Mouse (Mus musculus) neutrophil, adult 59 days (primary cell): ENCODE results near the gene AI661453. TPM values are rescaled to one million over a fixed set of nuclear protein-coding genes. Genes with fewer than 3 reads are reported as not detected.

ENCODE experiments used
- total RNA-seq, 2 experiments: library from RNA; stranded (reverse); gene quantifications; 1 replicate in 1 of 2; 2 replicates in 1 of 2; pipeline ENCODE4 v1.2.4; 2023

The AI661453 gene
- under 1 TPM; 0.11 to 0.29 TPM for total RNA-seq

DNA sequence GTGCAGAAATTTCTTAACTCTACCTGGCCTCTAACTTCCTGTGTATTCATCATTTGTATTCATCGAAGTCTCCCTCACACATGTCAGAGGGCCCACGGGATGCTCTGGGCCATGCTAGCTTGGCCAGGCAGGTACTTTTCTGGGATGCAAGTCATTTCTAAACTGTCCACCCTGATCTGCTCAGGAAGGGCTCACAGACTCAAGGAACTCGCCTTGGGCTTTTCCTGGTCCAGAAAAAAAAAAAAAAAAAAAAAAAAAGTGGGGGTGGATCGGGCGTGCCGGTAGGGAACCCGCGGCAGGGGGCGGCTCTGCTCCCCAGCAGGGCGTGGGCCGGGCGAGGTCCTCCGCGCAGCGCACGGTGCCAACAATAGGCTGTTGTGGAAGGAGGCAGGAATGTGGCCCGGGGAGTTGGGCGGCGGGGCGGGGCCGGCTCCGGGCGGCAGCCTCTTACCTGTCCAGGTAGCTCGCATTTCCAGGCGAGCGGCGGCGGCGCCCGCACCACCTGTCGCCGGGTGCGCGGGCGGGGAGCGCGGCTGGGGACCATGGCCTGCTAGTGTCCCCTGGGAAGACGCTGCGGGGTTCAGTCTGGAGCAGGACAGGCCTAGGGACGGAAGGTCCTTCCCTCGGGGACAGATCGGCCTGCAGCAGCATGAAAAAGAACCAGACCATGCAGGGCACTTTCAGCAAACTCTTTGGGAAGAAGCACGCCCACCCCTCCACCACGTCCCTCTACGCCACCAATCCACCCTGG lies at the start of gene AI661453:
TSS of gene AI661453 (plus strand) at position 460 of the 751 bp plus-strand sequence.

DNA sequence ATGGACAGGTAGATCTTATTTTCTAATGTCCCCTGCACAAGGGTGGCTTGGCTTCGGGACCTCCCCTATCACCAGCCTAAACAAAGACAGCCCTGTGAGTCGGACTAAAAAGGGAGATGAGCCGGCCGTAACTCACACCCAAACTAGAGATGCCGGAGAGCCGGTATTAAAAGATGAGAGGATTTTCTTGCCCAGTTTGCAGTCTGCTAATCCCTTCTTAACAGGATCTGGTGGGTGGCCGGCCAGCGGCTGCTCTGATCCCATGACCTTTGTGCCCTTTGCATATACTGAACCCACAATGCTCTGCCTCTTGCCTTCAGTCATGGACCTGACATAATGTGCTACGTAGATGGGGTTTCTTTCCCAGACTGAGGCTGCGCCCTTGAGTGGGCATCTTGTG lies 36.0 kb upstream of the AI661453 start, which contains the start of gene Guca1a:
TSS of gene Guca1a (minus strand) at position 134 of the 400 bp plus-strand sequence.

GRCm38 (mm10) chr17:47436907-47437547 lies 612 bp downstream of the AI661453 start, which contains the start of gene 1700001C19Rik:
1700001C19Rik (minus strand) TSS chr17:47437376.

DNA sequence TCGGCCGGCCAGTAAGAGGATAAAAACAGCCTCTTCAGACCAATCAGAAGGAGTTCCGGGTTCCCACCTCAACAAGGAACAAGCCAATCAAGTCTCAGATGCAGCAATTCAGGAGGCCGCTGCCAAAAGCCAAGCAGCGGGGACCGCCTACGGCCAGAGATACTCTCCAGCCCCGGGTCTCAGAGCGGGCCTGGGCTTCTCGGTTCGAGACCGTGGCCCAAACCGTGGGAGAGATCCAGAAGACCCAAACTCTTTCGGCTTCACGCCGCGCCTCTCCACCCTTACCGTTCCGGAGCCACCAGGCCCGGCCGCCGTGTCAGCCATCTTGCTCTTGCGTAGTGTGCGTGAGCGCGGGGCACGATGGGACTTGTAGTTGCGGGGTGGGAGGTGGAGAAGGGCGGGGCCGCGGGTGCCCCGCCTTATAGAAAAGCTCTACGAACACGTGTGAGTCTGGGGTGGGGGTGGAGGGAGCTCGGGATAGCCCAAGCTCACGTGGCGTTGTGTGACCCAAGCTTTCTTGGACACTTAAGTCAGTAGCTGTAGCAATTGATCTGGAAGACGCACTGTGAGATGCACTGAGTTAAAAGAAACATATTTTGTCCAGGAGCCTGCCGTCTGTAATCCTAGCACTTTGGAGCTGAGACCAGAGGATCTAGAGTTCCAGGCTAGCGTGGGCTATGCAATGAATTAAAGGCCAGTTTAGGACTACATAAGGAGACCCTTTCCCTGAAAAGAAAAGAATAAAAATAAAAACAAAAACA lies 65.7 kb downstream of the AI661453 start, which contains the start of gene Taf8:
TSS of gene Taf8 (minus strand) at position 347 of the 761 bp plus-strand sequence.

DNA sequence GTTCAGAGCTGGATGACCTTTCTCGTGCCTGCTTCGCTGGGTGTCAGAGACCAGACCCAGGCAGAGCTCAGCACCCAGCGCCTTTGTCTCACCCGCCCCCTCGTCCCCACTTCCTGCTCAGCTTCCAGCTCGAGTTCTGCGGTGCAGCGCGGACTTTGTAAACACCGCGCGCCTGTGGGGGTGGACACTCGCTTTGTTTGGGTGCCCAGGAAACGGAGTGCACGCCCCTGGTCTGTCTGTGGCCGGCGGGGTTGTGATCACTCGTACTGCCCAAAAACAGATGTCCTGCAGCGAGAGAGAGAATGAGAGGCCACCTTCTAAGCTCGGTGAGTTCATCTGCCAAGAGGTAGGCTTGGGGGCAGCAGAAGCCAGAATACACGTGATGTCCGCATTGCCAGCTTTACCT lies 68.5 kb downstream of the AI661453 start, which contains the start of gene Ccnd3:
TSS of gene Ccnd3 (plus strand) at position 111 of the 406 bp plus-strand sequence.

Other genes starting within 250 kb of the AI661453 start
- 10 to 100 TPM in 1 of 2 experiments, 1 to 10 TPM in 1; 9.4 to 10.3 TPM for gene Mrps10, start 67.7 kb upstream of the AI661453 start, total RNA-seq
- under 1 TPM in 1 of 2 experiments, not detected in 1; 0.36 TPM for gene Guca1b, start 51.2 kb upstream of the AI661453 start, total RNA-seq
- 1 to 10 TPM; 4.9 to 5.7 TPM for gene Guca1a, start 36.0 kb upstream of the AI661453 start, total RNA-seq
- gene 1700001C19Rik, start 761 bp downstream of the AI661453 start, total RNA-seq, result not detected
- gene Taf8, start 65.7 kb downstream of the AI661453 start, total RNA-seq, result 10 to 100 TPM; 38.3 to 39.9 TPM
- gene Ccnd3, start 68.4 kb downstream of the AI661453 start, total RNA-seq, result 100 to 1,000 TPM; 452 to 530 TPM
- 10 to 100 TPM; 10.2 to 10.3 TPM for gene Bysl, start 174.9 kb downstream of the AI661453 start, total RNA-seq
- gene Med20, start 175.0 kb downstream of the AI661453 start, total RNA-seq, result 10 to 100 TPM; 66.3 to 73.7 TPM
- 1 to 10 TPM; 5.5 to 6.0 TPM for gene Gm20517, start 175.0 kb downstream of the AI661453 start, total RNA-seq
- gene Usp49, start 194.1 kb downstream of the AI661453 start, total RNA-seq, result 1 to 10 TPM; 5.4 to 8.4 TPM